Mouse (Mus musculus) heart, postnatal 14 days (tissue): ENCODE data around the gene Gm20388. TPM values are rescaled to one million over a fixed set of nuclear protein-coding genes. Genes with fewer than 3 reads are reported as not detected.
A peak's percentile ranks its signal among the peaks of the same experiment; 100 is the strongest.
"Not testable (repeated sequence)": the region's sequence is repeated elsewhere in the genome, so short reads cannot be mapped to it uniquely, and the experiment has no call there.

Experiments
- DNase-seq, 2 experiments: peaks; one replicate each; pipeline ENCODE4 v3.0.0; 2021 to 2022
- intact Hi-C: fragments of 180-260 bp; cut with DNase I; formaldehyde crosslinking; loops from one replicate; pipeline ENCODE4 v1.15.1; 2025
- total RNA-seq, 2 experiments: library from RNA; stranded (reverse); gene quantifications; 2 replicates each; pipeline ENCODE4 v1.2.3; 2021

The Gm20388 gene
- total RNA-seq, 2 experiments from 2014 or later: 0.24 TPM; not detected in 1

DNA sequence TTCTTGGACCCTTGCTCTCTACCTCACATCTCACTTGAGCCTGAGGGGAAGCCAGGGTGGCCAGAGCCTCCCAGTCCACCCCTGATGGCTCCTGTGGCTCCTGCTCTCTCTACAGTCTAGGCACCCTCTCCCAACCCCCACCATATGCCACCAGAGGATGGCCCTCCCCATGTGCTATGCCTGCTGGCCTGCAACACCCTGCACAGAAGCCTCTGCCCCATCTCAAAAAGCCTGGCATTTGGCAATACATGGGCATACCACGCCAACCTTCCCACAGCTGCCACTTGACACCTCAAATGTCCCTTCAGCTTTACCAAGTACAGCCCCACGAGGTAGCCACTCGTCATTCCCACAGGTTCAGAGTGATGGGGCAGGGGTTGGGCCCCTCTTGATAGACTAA lies 1732.2 kb downstream of the Gm20388 start:
- intact Hi-C loops: no loop called here

DNA sequence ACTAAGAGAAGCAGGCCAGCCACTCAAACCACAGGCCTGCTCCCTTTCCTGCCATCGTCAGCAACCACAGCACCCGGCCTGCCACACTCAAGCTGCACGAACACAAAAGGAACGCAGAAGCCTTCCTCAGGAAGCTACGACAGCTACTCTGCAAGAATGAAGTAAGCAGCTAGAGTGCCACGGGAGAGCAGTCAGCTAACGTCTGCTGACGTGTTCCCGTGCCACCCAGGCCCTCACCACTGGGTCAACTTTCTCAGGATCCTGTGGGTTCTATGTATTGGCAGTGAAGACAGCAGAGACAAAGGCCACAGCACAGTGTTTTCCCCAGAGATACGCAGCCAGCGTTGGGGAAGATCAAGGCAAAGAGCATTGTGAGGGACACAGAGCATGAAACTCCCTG lies 1732.7 kb downstream of the Gm20388 start:
- intact Hi-C loops: no loop called here
- DNase-seq: no peak

More for the DNA sequence above, 1732.2 kb downstream of the Gm20388 start:
- DNase-seq: no peak

GRCm38 (mm10) chr8:121647511-121648215 lies 1737.0 kb downstream of the Gm20388 start:
- intact Hi-C loops: no loop called here
- DNase-seq: no peak

DNA sequence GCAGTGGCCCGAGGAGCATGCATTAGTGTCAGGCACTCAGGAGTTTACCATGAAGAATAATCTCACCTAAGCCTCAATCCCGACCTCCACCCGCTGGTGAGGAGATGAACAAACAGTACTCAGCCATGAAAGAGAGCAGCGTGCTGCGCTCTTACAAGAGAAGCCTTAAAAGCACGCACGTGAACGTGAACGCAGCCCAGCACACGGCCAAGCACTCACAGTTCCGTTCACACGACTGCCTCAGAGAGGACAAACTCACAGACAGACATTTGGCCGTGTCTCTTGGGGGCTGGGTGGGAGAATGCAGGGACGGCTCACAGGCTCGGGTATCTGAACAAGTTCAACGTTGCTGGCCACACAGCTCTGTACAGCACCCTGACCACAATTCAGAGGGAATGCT lies 1737.8 kb downstream of the Gm20388 start:
- intact Hi-C loops: no loop called here
- no peak for DNase-seq

DNA sequence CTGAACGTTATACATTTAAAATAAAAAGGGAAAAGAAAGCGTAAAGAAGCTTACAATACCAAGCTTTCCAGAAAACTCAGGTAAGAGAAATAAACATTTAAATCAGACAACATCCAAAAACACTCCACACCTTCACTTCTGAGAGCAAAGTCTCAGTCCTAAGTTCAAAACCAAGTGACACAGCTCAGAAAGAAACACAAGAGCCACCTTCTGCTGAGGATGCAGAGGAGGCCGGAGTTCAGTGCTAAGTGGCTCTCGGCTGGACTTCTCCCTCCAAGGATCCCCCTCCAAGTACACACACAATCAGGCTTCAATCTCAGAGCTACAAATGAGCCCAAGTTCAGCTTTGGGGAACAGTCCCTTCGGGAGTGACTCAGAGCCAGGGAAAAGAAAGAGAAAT lies 1738.8 kb downstream of the Gm20388 start:
- intact Hi-C loops: no loop called here
- DNase-seq: no peak

DNA sequence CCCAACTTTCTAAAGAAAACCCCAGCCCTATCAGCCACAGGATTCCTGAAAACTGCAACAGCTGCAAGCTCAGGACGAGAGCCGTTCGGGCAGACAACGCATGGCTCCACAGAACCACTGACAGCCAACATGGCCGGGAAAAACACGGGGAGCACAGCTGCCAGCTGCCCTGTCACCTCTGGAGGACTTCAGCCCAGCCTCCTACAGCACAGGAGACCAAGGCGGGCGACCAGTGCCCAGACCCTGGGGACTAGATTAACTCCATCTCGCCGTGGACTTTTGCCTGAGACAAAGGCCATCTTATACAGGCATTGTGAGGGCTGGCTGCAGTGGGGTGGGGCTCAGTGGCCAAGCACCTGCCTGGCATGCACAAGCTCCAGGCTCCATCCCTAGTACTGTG lies 1739.3 kb downstream of the Gm20388 start:
- intact Hi-C loops: loop anchor here (2.0 kb wide), 1 partner anchor 15 kb away; no protein-coding TSS in a partner anchor
- no peak for DNase-seq

DNA sequence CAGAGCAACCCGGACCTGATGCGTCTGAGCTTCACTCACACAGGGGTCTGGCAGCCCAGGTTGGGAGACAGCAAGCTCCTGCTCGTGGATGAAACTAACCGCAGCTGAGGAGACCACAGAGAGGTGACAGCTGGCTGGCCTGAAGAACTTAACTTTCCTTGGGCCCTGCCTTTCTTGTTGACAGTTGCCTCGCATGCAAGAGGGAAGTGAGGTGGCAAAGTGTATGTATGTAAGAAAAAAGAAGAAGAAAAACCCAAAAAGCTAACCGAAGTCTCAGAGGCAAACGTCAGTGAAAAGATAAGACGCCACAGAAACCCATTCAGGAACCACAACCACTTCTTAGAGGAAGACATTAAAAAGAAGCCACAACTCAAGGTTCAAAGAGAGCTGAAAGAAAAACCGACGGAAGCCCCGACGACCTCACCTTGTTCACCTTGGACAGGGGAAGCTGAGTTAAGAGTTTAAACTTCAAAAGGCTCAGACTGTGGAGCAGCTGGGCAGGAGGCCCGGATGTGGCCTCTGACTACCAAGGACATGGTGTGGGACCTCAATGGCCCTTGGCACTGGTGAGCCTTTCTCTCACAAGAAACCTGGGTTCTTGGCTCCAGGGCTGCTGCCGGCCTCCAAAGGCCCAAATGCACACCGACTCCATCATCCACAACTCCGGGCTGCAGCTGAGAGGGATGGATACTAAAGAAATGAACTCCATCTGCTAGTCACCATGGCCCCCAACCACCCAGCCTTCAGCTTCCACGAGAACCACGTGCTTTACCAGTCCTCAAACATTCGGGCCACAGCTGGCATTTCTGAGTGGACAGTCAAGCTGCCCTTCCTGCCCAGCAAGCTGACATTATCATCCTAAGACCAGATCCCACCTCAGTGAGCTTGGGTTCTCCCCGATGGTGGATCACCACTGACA lies 1740.0 kb downstream of the Gm20388 start:
- intact Hi-C loops: loop anchor here (2.0 kb wide), 1 partner anchor 16 kb away; no protein-coding TSS in a partner anchor
- DNase-seq: no peak

GRCm38 (mm10) chr8:121651308-121651873 lies 1740.8 kb downstream of the Gm20388 start:
- DNase-seq: no peak
- intact Hi-C loops: loop anchor here (2.0 kb wide), 1 partner anchor 17 kb away; no protein-coding TSS in a partner anchor

- peak; percentile 51 to 58 for DNase-seq
- intact Hi-C loops: loop anchor here (2.0 kb wide), 2 partner anchors 17 to 49 kb away; no protein-coding TSS in a partner anchor
These were observed 1741.3 kb downstream of the Gm20388 start for GRCm38 (mm10) chr8:121651874-121652361.

GRCm38 (mm10) chr8:121652774-121653323 lies 1742.2 kb downstream of the Gm20388 start, which contains the start of gene Zcchc14:
TSS of gene Zcchc14 (minus strand) at chr8:121652901.
- DNase-seq: peak; percentile 98
- intact Hi-C loops: loop anchor here (2.0 kb wide), 1 partner anchor 50 kb away; no protein-coding TSS in a partner anchor

DNA sequence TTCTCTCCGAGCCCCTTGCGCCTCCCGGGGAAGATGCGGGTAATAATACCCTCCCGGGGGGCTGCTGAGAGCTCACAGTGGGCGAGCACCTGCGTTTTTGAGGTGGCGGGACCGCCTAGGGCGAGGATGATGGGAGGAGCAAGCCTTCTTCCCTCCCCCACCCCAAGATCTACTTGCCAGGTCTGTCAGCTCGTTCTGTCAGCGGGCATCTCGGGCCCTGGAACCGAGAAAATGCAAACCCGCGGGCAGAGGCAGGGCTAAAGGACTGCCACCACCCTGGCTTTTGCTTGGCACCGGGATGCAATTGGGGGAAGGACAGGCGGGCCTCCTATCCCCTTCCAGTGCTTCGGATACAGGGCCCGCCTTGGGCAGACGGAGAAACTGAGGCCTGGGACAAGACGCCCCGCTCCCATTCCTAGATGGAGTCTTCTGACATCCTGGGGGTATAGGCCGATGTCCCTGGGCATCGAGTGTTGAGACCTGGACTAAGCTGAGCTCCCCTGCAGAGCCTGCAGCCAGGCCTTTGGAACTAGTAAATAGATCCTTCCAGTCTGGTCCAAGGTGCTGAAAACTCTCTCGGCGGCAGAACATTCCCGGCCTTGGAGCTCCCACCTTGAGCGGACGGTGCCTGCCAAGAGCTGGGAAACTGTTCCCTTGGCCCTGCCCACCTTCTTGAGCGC lies 1742.8 kb downstream of the Gm20388 start:
- DNase-seq: no peak
- intact Hi-C loops: loop anchor here (2.0 kb wide), 1 partner anchor 51 kb away; no protein-coding TSS in a partner anchor

- no peak for DNase-seq
- intact Hi-C loops: no loop called here
These were observed 1743.5 kb downstream of the Gm20388 start for GRCm38 (mm10) chr8:121654131-121654530.

- DNase-seq: no peak
- intact Hi-C loops: no loop called here
These were observed 1744.4 kb downstream of the Gm20388 start for GRCm38 (mm10) chr8:121654966-121655494.

GRCm38 (mm10) chr8:121660602-121661001 lies 1750.0 kb downstream of the Gm20388 start:
- intact Hi-C loops: no loop called here
- DNase-seq: no peak

- intact Hi-C loops: no loop called here
- DNase-seq: no peak
These were observed 1751.2 kb downstream of the Gm20388 start for GRCm38 (mm10) chr8:121661631-121662357.

DNA sequence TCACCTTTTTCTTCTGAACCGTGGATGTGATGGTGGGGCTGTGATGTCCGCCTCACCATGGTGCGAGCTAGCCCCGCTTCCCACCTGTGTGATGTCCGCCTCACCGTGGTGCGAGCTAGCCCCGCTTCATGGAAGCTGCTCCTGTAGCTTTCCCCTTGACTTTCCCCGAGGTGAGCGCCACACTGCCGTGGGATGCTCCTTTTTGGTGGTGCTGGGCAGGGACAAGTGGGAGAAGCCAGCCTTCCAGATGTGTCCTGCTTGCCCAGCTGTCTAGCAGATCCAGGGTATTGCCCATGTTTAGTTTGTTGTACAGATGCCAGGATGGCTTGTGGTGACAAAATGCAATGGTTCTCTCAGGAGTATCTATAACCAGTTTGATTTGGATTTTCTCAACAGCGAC lies 1752.5 kb downstream of the Gm20388 start:
- no peak for DNase-seq
- intact Hi-C loops: no loop called here

GRCm38 (mm10) chr8:121665329-121665728 lies 1754.7 kb downstream of the Gm20388 start:
- intact Hi-C loops: no loop called here

GRCm38 (mm10) chr8:121667936-121668500 lies 1757.4 kb downstream of the Gm20388 start:
- intact Hi-C loops: loop anchor here (1.0 kb wide), 1 partner anchor 33 kb away; no protein-coding TSS in a partner anchor
- not testable (repeated sequence) for DNase-seq

More at GRCm38 (mm10) chr8:121665329-121665728, 1754.7 kb downstream of the Gm20388 start:
- DNase-seq: peak; percentile 73 to 78
